Mouse (Mus musculus) heart, adult 9 months (tissue): ENCODE data around the gene Tac4.

Experiments used
- DNase-seq, 2 experiments: peaks; one replicate each; pipeline ENCODE4 v3.0.0; 2022; ENCODE audit warnings: low spot score in 2 of 2

Gene Tac4

DNA sequence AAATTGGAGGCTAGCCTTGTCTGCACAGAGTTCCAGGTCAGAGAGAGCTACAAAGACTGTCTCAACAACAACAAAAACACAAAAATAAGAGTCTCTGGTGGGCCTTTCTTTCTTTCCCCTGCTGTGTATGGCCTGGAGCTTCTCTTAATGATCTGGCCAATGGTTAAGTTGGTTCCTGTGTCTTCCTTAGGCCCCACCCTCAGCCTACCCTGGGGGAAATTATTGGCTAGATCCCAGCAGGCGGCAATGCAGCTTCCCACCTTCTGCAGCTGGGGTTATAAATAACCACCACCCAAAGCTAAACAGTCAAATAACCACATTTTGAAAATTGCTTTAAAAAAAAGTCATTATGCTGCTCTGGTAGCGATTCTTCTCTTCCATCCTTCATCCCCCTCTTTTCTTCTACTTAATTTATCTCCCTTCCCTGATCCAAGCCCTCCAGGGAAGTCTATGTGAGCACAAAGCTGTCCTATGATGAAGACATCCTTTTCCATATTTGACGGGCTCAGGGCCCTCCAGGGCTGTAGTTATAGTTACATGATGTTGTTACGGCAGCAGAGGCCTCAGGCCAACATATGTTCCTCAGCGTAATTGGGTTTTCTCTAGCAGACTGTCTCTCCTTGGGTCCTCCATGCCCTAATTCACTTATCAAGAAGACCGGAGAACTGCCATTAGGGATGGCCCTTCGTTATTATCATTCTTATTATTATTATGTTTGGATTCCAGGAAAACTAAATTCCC lies 54.1 kb downstream of the Tac4 start:
- DNase-seq, result no peak

DNA sequence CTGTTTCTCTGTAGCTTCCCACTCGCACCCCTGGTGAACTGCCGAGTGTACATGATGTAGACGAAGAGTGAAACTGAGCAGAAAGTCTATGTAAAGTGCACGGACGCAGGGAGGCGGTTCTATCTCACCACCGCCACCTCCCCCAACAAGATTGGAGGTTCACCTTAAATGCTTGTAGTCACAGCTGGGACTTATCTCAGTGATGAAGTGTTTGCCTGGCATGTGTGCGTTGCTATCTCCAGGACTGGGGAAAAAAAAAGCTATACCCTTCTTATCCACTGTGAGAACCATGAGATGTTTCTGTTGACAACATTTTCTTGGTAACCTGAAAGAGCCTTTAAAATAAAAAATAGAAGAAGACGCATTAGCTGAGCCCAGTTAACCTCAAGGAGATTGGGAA lies 56.8 kb downstream of the Tac4 start:
- no peak for DNase-seq
